18 mouse cellular contexts compared by ENCODE assay signal in the genomic region with DNA sequence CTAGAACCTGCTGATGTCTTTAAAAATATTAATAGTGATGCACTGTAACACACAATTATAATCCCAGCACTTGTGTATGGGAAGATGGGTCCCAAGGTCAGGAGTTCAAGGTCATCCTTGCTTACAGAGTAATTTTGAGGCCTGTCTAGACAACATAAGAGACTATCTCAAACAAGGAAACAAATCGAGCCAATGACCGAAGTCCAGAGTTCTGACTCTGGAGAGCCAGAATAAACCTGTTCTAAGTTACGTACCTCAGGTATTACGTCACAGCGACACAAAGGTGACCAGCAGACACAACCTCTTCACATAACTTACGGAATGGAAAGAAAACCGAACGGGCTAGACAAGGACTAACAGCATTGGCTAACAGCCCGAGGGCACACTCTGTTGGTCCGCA. TPM values are rescaled to one million over a fixed set of nuclear protein-coding genes. Genes with fewer than 3 reads are reported as not detected.
"Had no signal": no experiment of that assay in that cellular context is flagged by ENCODE, and none has a peak within 500 bp of the region (broad histone marks: within the 10 kb centered on the region; RNA-seq: fewer than 3 reads in every experiment).

No protein-coding gene starts in this region.

- H3K4me3 ChIP-seq: liver, embryonic 15.5 days; midbrain, embryonic 10.5 days; midbrain, embryonic 12.5 days; neural tube, embryonic 12.5 days had no signal

- H3K4me2 ChIP-seq: liver, embryonic 15.5 days; lung, embryonic 14.5 days; midbrain, embryonic 12.5 days; neural tube, embryonic 12.5 days had no signal

- H3K27ac ChIP-seq: liver, embryonic 15.5 days; midbrain, embryonic 10.5 days; midbrain, embryonic 12.5 days; neural tube, embryonic 12.5 days had no signal

- H3K36me3 ChIP-seq: liver, embryonic 15.5 days; midbrain, embryonic 10.5 days; midbrain, embryonic 12.5 days; neural tube, embryonic 12.5 days had no signal

- H3K27me3 ChIP-seq: liver, embryonic 15.5 days; midbrain, embryonic 12.5 days; neural tube, embryonic 12.5 days had no signal

- H3K4me1 ChIP-seq: liver, embryonic 15.5 days; midbrain, embryonic 10.5 days; midbrain, embryonic 12.5 days; neural tube, embryonic 12.5 days had no signal

- H3K9me3 ChIP-seq: liver, embryonic 15.5 days; midbrain, embryonic 10.5 days; midbrain, embryonic 12.5 days; neural tube, embryonic 12.5 days had no signal

- H3K9ac ChIP-seq: liver, embryonic 15.5 days; lung, embryonic 14.5 days; midbrain, embryonic 12.5 days; neural tube, embryonic 12.5 days had no signal

- DNase-seq: lung, adult 18-20 months; lung, embryonic 14.5 days; lung, postnatal 10 days; lung, postnatal 4 days; midbrain, embryonic 14.5 days; retina, postnatal 1 day; right cerebral cortex, adult 18-20 months; right cerebral cortex, postnatal 25 days; right cerebral cortex, postnatal 4 days; spleen, adult 18-20 months; thymus, adult 18-20 months; thymus, postnatal 14 days; thymus, postnatal 36 days had no signal

RNA-seq across cellular contexts. Expression of gene Kazn, which starts 19.5 kb away (rescaled TPM):
- total RNA-seq: monocyte, adult 5-6 weeks had no signal
